Mouse (Mus musculus): ENCODE data around the gene Tspan3.

Gene Tspan3

DNA sequence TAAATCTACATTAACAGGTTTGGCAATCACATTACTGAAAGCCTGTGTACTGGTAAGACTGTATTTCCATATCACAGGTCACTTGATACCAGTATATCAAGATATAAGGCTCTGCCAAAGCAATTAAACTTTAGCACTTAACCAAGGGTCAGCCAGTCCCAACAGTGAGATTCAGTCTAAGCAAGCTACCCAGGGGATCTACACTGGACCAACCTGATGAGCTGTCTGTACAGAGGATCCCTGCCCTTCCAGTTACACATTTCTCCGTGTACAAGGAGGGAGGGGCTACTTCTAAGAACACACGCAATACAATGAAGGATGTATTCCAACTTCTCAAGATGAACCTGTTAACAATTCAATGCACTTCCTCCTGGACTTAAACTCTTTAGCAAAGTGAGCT, 7.2 kb downstream of the Tspan3 start:
- in situ Hi-C loops (cut with MboI, MseI) = no loop called here

GRCm38 (mm10) chr9:56154572-56154971, 10.7 kb downstream of the Tspan3 start:
- in situ Hi-C loops (cut with MboI, MseI) = no loop called here

- in situ Hi-C loops (cut with MboI, MseI) = no loop called here
Measured at GRCm38 (mm10) chr9:56152482-56153007, 12.7 kb downstream of the Tspan3 start.

GRCm38 (mm10) chr9:56151745-56152481, 13.4 kb downstream of the Tspan3 start:
- in situ Hi-C loops (cut with MboI, MseI) = no loop called here

DNA sequence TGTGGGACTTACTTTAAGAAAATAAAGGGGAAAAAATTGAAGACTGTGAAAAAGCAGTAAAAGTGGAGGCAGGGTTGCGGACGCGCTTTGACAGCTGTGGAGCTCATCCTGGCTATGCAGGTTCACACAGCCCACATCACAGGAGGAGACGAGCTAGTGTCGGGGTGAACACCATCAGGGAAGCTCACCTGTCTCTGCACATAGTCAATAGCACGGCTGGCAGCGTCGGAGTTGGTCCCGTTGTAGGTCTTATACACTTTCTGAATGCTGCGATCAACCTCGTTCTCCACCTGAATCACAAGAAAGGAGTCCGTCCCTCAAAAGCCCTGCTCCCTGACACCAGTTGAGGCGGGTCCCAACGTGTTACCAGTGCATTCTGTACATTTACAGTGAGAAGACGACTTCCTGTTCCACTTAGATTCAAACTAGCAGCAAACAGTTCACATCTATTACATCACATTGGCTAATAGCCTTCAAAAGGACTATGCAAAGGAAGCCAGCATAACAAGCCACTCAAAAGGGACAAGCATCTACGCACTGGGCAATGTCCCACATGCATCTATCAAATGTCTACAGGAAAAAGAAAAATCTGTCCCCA, 18.9 kb downstream of the Tspan3 start:
- in situ Hi-C loops (cut with MboI, MseI) = no loop called here

- in situ Hi-C loops (cut with MboI, MseI) = no loop called here
Measured at GRCm38 (mm10) chr9:56144366-56145003, 20.8 kb downstream of the Tspan3 start.

GRCm38 (mm10) chr9:56141776-56142175, 23.5 kb downstream of the Tspan3 start:
- in situ Hi-C loops (cut with MboI, MseI) = no loop called here

- in situ Hi-C loops (cut with MboI, MseI) = no loop called here
Measured at GRCm38 (mm10) chr9:56135590-56136197, 29.6 kb downstream of the Tspan3 start.

GRCm38 (mm10) chr9:56134614-56135013, 30.7 kb downstream of the Tspan3 start:
- in situ Hi-C loops (cut with MboI, MseI) = no loop called here

DNA sequence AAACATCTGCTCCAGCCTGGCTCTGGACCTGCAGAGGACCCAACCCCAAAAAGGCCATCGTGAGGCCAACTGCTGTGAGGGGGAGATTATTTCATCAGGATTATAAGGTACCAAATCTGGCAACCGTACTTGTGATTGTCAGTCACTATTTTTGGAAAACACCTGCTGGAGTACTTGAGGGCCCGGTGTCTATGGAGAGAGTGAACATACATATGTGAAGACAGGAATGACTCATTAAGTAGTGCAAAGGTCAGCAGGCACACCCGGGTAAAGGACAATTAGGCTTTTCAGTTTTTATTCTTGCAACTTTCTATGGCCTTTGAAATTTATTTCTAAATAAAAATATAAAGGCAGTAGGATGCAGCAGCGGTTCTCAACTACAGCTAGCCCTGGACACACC, 31.3 kb downstream of the Tspan3 start:
- in situ Hi-C loops (cut with MboI, MseI) = no loop called here

- in situ Hi-C loops (cut with MboI, MseI) = no loop called here
Measured at GRCm38 (mm10) chr9:56131813-56132525, 33.3 kb downstream of the Tspan3 start.

- in situ Hi-C loops (cut with MboI, MseI) = no loop called here
Measured at GRCm38 (mm10) chr9:56130536-56130935, 34.7 kb downstream of the Tspan3 start.

DNA sequence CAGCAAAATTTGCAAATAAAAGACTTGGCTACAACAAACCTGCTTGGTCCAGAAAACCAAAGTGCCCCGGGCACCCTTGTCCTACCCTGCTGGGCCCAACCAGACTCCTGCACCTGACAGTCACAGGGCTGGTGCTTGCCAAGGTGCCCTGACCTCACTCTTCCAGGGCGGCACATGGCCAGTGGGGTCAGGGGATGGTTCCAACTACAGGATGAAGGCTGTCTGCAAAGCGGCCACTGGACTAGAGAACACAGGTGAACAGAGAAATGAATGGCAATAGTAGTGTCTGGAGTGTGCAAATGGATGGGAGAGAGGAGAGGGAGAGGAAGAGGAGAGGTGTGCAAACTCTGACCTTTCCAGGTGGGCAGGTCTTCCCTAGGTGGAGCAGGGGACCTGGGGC, 35.3 kb downstream of the Tspan3 start:
- in situ Hi-C loops (cut with MboI, MseI) = no loop called here

DNA sequence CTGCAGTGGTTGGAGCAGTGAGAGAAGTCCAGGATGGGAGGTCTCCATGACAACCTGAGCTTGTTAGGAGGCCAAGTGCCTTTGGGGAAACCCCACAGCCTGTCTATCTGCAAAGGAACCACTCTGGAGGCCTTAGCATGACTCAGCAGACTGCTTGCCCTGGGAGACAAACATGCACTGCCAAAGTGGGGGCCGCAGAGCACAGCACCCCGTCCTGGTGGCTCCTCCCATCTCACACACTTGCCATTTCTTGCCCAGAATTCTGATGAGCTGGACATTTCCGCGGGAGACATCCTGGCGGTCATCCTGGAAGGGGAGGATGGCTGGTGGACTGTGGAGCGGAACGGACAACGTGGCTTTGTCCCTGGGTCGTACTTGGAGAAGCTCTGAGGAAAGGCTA, 36.9 kb downstream of the Tspan3 start:
- in situ Hi-C loops (cut with MboI, MseI) = no loop called here

DNA sequence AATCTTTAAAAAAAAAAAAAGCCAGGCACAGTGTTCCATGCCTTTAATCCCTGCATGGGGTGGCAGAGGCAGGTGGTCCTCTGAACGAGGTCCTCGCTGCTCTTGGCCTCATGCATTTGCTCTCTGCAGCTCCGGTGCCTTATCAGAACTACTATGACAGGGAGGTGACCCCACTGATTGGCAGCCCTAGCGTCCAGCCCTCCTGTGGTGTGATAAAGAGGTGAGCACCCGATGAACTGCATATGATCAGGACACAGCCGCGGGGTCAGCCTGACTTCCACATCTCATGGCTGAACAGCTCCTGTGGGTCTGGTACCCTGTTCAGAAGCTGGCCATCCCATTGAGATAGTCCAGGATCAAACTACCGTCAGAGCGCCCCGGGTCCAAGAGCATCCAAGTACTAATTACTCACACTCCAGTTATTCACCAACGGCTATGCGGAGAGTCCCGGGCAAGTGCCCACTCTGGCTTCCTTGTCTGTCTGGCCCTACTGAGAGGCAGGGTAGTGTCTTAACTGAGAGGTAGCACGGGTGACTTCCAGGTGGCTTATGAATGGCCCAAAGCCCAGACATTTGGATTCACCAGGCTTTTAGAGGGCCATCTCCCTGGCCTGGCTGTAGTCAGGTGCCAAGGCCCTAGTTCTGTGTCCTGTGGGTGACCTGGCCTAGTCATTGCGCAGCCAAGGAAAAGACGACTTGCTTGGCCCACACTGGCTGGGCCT, 38.7 kb downstream of the Tspan3 start:
- in situ Hi-C loops (cut with MboI, MseI) = no loop called here

DNA sequence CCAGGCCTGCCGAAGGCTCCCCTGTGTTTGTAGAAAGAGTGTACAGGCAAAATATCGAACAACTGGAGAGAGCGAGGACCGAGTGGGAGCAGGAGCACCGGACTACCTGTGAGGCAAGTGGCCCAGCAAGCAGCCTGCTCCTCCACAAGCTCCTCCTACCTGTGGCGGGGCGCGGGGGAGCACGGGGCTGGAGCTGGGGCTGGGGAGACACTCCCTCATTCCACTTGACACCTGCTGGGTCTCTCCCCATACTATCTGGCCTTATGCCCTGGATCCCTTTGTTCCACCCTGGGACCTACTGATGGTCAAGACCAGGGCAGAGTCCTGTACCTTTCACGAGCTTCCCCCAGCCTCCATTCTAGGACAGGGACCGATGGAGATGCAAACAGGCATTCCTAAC, 40.7 kb downstream of the Tspan3 start:
- in situ Hi-C loops (cut with MboI, MseI) = no loop called here

DNA sequence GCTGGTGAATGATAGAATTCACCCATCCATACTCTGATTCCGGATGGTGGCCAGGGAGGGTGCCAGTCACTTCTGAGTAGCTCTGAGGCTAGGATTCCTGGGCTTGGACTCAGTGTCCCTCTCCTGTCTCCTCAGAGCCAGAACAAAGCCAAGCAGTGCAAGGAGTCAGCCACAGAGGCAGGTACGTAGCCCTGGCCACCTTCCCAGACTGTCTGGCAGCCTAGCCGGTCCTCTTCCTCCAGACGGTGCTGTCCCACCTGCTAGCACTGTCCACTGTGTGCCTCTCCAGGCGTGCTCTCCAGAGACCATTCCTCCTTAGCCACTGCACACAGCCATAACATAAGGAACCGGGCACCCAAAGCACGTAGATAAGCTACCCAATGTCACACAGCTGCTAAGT, 41.7 kb downstream of the Tspan3 start:
- in situ Hi-C loops (cut with MboI, MseI) = no loop called here

- in situ Hi-C loops (cut with MboI, MseI) = no loop called here
Measured at GRCm38 (mm10) chr9:56122973-56123372, 42.3 kb downstream of the Tspan3 start.

DNA sequence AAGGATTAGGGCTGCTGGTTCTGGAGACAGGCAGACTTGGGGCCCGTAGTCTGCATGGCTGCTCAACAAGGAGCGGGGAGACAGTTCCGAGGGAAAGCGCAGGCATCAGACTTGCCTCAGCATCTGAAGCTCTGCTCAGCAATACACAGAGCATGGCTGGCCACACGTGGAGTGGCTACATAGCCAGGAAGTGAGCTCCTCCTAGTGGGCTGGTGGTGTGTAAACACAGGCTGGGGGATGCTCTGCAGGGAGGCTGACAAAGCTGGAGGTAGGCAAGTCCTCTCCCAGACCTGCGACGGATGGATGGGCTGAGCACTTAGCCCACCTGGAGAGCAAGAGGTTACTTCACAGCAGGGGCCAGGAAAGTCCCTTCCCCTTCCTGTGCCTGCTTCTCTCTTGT, 44.2 kb downstream of the Tspan3 start:
- in situ Hi-C loops (cut with MboI, MseI) = no loop called here

DNA sequence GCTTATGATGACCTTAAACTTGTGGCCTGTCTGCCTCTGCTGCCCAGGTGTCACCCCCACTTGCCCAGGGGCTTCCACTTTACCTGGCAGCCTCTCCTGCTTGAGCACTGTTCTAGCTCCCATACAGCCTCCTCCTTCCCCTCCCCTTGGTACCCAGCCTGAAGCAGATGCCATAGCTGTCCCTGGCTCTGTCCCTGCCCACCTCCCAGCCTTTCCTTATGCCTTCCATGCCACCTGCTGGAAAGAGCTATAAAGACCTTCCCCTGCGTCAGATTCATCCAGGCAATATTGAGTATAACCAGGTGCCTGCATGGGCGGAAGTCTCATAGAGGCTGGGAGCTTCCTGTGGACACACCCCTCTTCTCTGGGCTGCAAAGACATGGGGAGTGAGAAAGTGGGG, 45.6 kb downstream of the Tspan3 start:
- in situ Hi-C loops (cut with MboI, MseI) = no loop called here

DNA sequence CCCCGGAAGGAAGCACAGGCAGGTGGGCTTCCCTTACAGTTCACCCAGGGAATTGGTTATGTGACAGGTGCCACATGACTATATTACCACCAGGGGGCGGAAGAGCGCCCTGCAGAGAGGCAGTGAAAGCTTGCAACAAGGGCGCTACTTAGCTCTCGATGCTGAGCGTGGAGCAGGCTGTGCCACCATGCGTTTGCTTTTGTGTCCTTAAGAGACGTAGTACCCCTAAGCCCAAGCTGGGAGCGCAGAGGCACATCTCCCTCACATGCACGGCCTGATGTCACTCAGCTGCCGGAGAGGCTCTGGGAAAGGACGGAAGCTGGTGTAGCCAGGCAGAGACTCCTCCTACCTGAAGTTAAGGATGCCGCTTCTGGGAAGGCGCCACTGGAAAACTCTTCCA, 46.7 kb downstream of the Tspan3 start:
- in situ Hi-C loops (cut with MboI, MseI) = no loop called here

All from T-helper 1 cell (primary cell).